Mouse (Mus musculus) kidney, postnatal 0 days (tissue): Measurements from ENCODE around the gene Rer1. TPM values are rescaled to one million over a fixed set of nuclear protein-coding genes. Genes with fewer than 3 reads are reported as not detected.

Source experiments
- ATAC-seq: fragments of 200-750 bp; cut with Nextera tagmentation; replicated peaks from 2 replicates; pipeline ENCODE4 v1.8.0; 2017; ENCODE audit warnings: low read depth, moderate number of reproducible peaks, moderate TSS enrichment, moderate library complexity; ENCODE audit not compliant: low FRiP score
- DNase-seq: peaks from one replicate; pipeline ENCODE4 v3.0.0-alpha.2; 2016; ENCODE audit warnings: low spot score
- H3K27ac ChIP-seq: fragments of 300-500 bp; sonication (generic); 2 replicates; pipeline ENCODE4 v1.5.1; 2014; ENCODE audit warnings: mild to moderate bottlenecking
- H3K27me3 ChIP-seq: fragments of 300-500 bp; sonication (generic); 2 replicates; pipeline ENCODE4 v1.6.1; 2014; ENCODE audit warnings: low read length, mixed read lengths; ENCODE audit not compliant: insufficient read depth
- H3K36me3 ChIP-seq: fragments of 300-500 bp; sonication (generic); 2 replicates; pipeline ENCODE4 v1.6.1; 2014; ENCODE audit warnings: low read length, mixed read lengths; ENCODE audit not compliant: insufficient read depth
- H3K4me1 ChIP-seq: fragments of 300-500 bp; sonication (generic); replicated peaks from 2 replicates; pipeline ENCODE4 v1.6.1; 2014; ENCODE audit warnings: antibody characterized with exemption, low read length, mixed read lengths; ENCODE audit not compliant: insufficient read depth
- H3K4me2 ChIP-seq: fragments of 300-500 bp; sonication (generic); 2 replicates; pipeline ENCODE4 v1.6.1; 2014; ENCODE audit warnings: mild to moderate bottlenecking, low read length, moderate library complexity, mixed read lengths
- H3K4me3 ChIP-seq: fragments of 300-500 bp; sonication (generic); replicated peaks from 2 replicates; pipeline ENCODE4 v1.5.1; 2014; ENCODE audit warnings: low read depth, low read length
- H3K9ac ChIP-seq: fragments of 300-500 bp; sonication (generic); 2 replicates; pipeline ENCODE4 v1.6.1; 2014; ENCODE audit warnings: low read depth, low read length
- H3K9me3 ChIP-seq: fragments of 300-500 bp; sonication (generic); replicated peaks from 2 replicates; pipeline ENCODE4 v1.6.1; 2016; ENCODE audit warnings: low read length, inconsistent platforms, mixed read lengths
- CTCF ChIP-seq: IDR thresholded peaks from 2 replicates; pipeline ENCODE4 v1.5.1; 2016; ENCODE audit warnings: antibody characterized with exemption, low read depth, mild to moderate bottlenecking, moderate library complexity
- WGBS: fragments of 180-500 bp; shearing (Covaris S2); extraction: QIAGEN DNeasy Blood & Tissue Kit; methylation state at CpG from one replicate; pipeline ENCODE4 v1.1.7; 2014; 5-methylcytosine and 5-hydroxymethylcytosine counted together
- polyA plus RNA-seq: library from polyadenylated mRNA; unstranded; fragments of >200 nt; fragmentation: Nextera tagmentation; extraction: Ambion mirVana; gene quantifications from 2 replicates; pipeline ENCODE4 v1.2.1, GENCODE M21; 2015

Gene Rer1
- 194 and 205 TPM in 2 replicates for polyA plus RNA-seq

- H3K9me3 ChIP-seq: no peaks in the 10 kb centered on the region
- WGBS: under 1% methylated on average over 71 of the region's 85 CpGs
- ATAC-seq: peak; percentile 96
Observed at GRCm38 (mm10) chr4:155086108-155087024, at the start of gene Rer1, which contains the start of gene Morn1. Gene Rer1, minus strand, starts transcription at chr4:155086382. Gene Morn1, plus strand, starts transcription at chr4:155086577.

GRCm38 (mm10) chr4:155134686-155135172 lies 48.5 kb upstream of the Rer1 start:
- no peaks in the 10 kb centered on the region for H3K9me3 ChIP-seq
- H3K27ac ChIP-seq: peak overlapping the region; percentile 50
- TF ChIP-seq CTCF: no peak
- H3K9ac ChIP-seq: no peak overlapping the region
- no peak overlapping the region for H3K4me2 ChIP-seq
- peaks cover 29% of the 10 kb centered on the region; the same call in 1 of the 2 replicates for H3K4me1 ChIP-seq
- H3K27me3 ChIP-seq: no peaks in the 10 kb centered on the region
- H3K4me3 ChIP-seq: no peak overlapping the region
- WGBS: 83% methylated on average over 7 of the region's 7 CpGs
- DNase-seq (no peak), ATAC-seq (no peak)
- no peaks in the 10 kb centered on the region for H3K36me3 ChIP-seq

More at GRCm38 (mm10) chr4:155086108-155087024, at the start of gene Rer1, which contains the start of gene Morn1:
- peak; percentile 99 for DNase-seq
- peak within 1 kb of the TSS; percentile 98 for H3K4me3 ChIP-seq
- peak within 1 kb of the TSS; percentile 92 for H3K27ac ChIP-seq
- peak within 1 kb of the TSS; percentile 85 for H3K4me2 ChIP-seq
- TF ChIP-seq CTCF: no peak
- 0 out of 2 replicates have a peak, but pooled peaks cover 8% of the 10 kb centered on the region for H3K36me3 ChIP-seq
- H3K9ac ChIP-seq: peak within 1 kb of the TSS; percentile 91
- no peaks in the 10 kb centered on the region for H3K27me3 ChIP-seq
- H3K4me1 ChIP-seq: peaks cover 17% of the 10 kb centered on the region; the same call in 1 of the 2 replicates

DNA sequence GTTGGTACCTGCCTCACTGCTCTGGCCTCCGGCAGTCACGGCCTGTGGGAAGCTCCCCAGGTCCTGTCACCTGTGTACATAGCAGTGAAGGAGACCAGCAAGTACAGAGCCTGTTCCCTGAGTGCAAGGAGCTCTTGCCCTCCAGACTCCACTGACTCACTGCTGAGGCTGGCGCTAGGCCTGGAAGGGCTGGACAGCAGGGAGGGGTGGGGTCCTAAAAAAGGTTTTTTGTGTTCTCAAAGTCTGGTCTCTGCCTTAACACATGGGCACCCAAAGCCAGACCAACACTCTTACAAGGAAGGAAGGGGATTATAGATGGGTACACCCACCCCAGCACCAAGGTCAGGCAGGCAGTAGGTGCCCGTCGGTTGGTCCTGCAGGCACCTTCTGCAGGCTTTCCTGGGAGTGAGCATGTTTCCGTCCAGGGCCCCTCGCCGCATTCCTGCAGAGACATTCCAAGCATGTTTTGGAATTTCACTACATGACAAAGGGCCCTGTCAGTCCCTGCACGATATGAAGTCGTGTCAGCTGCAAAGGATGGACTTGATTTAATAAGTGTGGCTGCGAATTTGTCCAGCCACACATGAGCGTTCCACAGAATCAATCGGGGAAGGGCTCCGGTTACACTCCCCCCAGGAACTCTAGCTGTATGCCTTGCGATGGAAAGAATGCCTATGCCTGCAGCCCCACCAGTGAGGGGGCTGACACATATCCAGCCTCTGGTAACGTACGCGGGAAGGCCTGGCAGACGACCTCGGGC lies 47.7 kb upstream of the Rer1 start:
- H3K9ac ChIP-seq: no peak overlapping the region; the same call in 1 of the 2 replicates
- no peak overlapping the region for H3K4me2 ChIP-seq
- DNase-seq: peak; percentile 61
- peaks cover 29% of the 10 kb centered on the region; the same call in 1 of the 2 replicates for H3K4me1 ChIP-seq
- no peak for ATAC-seq
- H3K27me3 ChIP-seq: no peaks in the 10 kb centered on the region
- 29% methylated on average over 20 of the region's 20 CpGs for WGBS
- H3K9me3 ChIP-seq: no peaks in the 10 kb centered on the region
- TF ChIP-seq CTCF: no peak
- H3K36me3 ChIP-seq: no peaks in the 10 kb centered on the region
- no peak overlapping the region for H3K4me3 ChIP-seq
- H3K27ac ChIP-seq: peak overlapping the region; percentile 50

GRCm38 (mm10) chr4:155133188-155133587 lies 47.0 kb upstream of the Rer1 start:
- H3K9ac ChIP-seq: no peak overlapping the region; the same call in 1 of the 2 replicates
- H3K9me3 ChIP-seq: no peaks in the 10 kb centered on the region
- H3K4me1 ChIP-seq: peaks cover 29% of the 10 kb centered on the region; the same call in 1 of the 2 replicates
- H3K27me3 ChIP-seq: no peaks in the 10 kb centered on the region
- TF ChIP-seq CTCF: no peak
- H3K27ac ChIP-seq: peak overlapping the region; percentile 50
- no peaks in the 10 kb centered on the region for H3K36me3 ChIP-seq
- DNase-seq (no peak), ATAC-seq (no peak)
- no peak overlapping the region for H3K4me2 ChIP-seq
- WGBS: 64% methylated on average over 3 of the region's 3 CpGs
- no peak overlapping the region for H3K4me3 ChIP-seq

- no peak overlapping the region for H3K27ac ChIP-seq
- H3K9me3 ChIP-seq: no peaks in the 10 kb centered on the region
- H3K36me3 ChIP-seq: no peaks in the 10 kb centered on the region
- peaks cover 22% of the 10 kb centered on the region; the same call in 1 of the 2 replicates for H3K4me1 ChIP-seq
- H3K4me3 ChIP-seq: no peak overlapping the region
- no peak overlapping the region for H3K9ac ChIP-seq
- WGBS: 58% methylated on average over 7 of the region's 7 CpGs
- no peak for ATAC-seq
- H3K4me2 ChIP-seq: no peak overlapping the region
- TF ChIP-seq CTCF: no peak
- DNase-seq: no peak
- H3K27me3 ChIP-seq: no peaks in the 10 kb centered on the region
Observed at GRCm38 (mm10) chr4:155130616-155131015, 44.4 kb upstream of the Rer1 start.

DNA sequence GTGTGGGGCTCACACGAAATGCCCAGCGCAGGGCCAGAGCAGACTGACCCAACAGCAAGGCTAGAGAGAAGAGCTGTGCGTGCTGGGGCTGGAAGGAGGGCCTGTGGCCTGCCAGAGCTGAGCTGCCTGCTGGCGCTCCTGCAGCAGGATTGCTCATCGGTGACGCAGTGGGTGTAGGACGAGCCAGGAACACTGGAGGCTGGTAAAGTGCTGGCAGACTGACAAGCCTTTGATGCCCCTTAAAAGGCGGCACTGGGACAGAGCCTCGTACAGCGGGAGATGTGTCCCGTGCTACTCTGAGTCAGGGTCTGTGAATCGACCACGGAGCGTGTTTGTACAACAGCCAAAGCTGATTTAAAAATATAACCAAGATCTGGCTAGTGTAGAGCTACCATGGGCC lies 43.8 kb upstream of the Rer1 start:
- H3K4me2 ChIP-seq: no peak overlapping the region
- H3K36me3 ChIP-seq: no peaks in the 10 kb centered on the region
- no peaks in the 10 kb centered on the region for H3K27me3 ChIP-seq
- no peak overlapping the region for H3K4me3 ChIP-seq
- DNase-seq (no peak), ATAC-seq (no peak)
- no peak overlapping the region for H3K9ac ChIP-seq
- peaks cover 15% of the 10 kb centered on the region; the same call in 1 of the 2 replicates for H3K4me1 ChIP-seq
- no peak overlapping the region for H3K27ac ChIP-seq
- no peaks in the 10 kb centered on the region for H3K9me3 ChIP-seq
- TF ChIP-seq CTCF: no peak
- 69% methylated on average over 14 of the region's 14 CpGs for WGBS
